16 mouse cellular contexts compared by ENCODE assay signal in the genomic region with DNA sequence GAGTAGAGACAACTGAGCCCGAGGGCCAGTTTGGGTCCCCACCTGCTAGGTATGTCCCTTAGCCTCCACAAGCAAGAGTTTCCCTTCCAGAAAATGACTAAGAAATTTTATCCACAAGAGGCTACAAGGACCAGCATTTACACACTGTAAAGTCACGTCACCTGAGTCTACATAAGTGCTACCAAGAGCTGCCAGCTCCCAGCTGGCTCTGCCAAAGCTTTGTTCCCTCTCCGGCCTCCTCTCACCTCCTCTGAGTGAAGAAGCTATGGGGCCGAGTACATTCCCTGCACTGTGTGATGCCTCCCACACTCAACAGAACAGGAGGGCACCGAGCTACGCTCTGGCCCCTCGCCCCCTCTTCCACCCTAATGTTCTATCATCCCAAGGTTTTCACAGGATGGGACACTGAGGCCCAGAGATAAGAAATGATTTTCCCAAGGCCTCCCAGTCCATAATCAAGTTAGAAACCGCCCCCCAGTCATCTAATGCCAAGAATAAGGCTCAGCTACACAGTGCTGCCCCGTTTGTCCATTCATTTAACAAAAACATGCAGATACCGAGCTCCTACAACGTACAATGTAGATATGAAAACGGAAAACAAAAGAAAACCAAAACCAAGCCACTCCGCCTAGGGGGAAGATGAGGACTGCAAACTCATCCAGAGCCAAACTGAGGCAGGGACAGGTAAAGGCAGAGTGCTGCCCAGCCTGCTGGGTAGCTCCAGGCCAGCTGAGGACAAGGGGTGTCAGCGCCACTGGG. TPM values are rescaled to one million over a fixed set of nuclear protein-coding genes. Genes with fewer than 3 reads are reported as not detected.
DNase-seq lines count a peak whose midpoint lies in the region; ATAC-seq and TF ChIP-seq lines count a peak whose summit lies in the region.
"Had no signal": no experiment of that assay in that cellular context is flagged by ENCODE, and none has a peak within 500 bp of the region (broad histone marks: within the 10 kb centered on the region; RNA-seq: fewer than 3 reads in every experiment).

No protein-coding gene starts in this region.

- DNase-seq in forebrain, embryonic 11.5 days (ENCODE audit: low spot score): no peak
- no peak for DNase-seq in intestine, embryonic 14.5 days (ENCODE audit: low spot score)
- no peak for DNase-seq in stomach, postnatal 0 days (ENCODE audit: low spot score)
- no peak for DNase-seq in right cerebral cortex, postnatal 4 days
- DNase-seq: adrenal gland, postnatal 10 days; cerebellum, postnatal 25 days; gastrocnemius, postnatal 25 days; kidney, adult 11 months; kidney, postnatal 4 days; lung, adult 2 months had no signal

- no peak overlapping the region for H3K4me2 ChIP-seq in forebrain, embryonic 11.5 days (ENCODE audit: low read depth, low read length, severe bottlenecking)
- H3K4me2 ChIP-seq in forebrain, embryonic 13.5 days: no peak overlapping the region
- no peak overlapping the region for H3K4me2 ChIP-seq in intestine, embryonic 14.5 days (ENCODE audit: low read length)
- H3K4me2 ChIP-seq in intestine, postnatal 0 days (replicated peaks; ENCODE audit: low read depth): no peak overlapping the region
- H3K4me2 ChIP-seq in stomach, embryonic 14.5 days (replicated peaks; ENCODE audit: low read depth, low read length): no peak overlapping the region; the same call in 1 of the 2 replicates
- no peak overlapping the region for H3K4me2 ChIP-seq in stomach, postnatal 0 days (replicated peaks; ENCODE audit: low read depth)
- H3K4me2 ChIP-seq in kidney, embryonic 16.5 days (replicated peaks; ENCODE audit: low read depth, low read length): no peak overlapping the region
- H3K4me2 ChIP-seq: embryonic facial prominence, embryonic 13.5 days; limb, embryonic 13.5 days had no signal

- no peak for TF ChIP-seq CTCF in intestine, postnatal 0 days (IDR thresholded peaks at IDR 0.05; ENCODE audit: low read depth)
- no peak for TF ChIP-seq CTCF in stomach, postnatal 0 days (IDR thresholded peaks at IDR 0.05; ENCODE audit: low read depth)

- peaks cover 19% of the 10 kb centered on the region for H3K4me1 ChIP-seq in forebrain, embryonic 11.5 days (replicated peaks; ENCODE audit: control insufficient read depth, insufficient read depth, low read length)
- H3K4me1 ChIP-seq in forebrain, embryonic 13.5 days: peaks cover 44% of the 10 kb centered on the region
- peaks cover 36% of the 10 kb centered on the region for H3K4me1 ChIP-seq in intestine, embryonic 14.5 days (replicated peaks; ENCODE audit: control insufficient read depth, insufficient read depth, low read length)
- no peaks in the 10 kb centered on the region for H3K4me1 ChIP-seq in intestine, postnatal 0 days (replicated peaks; ENCODE audit: control insufficient read depth, insufficient read depth, low read length)
- peaks cover 46% of the 10 kb centered on the region for H3K4me1 ChIP-seq in stomach, embryonic 14.5 days (ENCODE audit: control insufficient read depth, insufficient read depth, low read length)
- peaks cover 4% of the 10 kb centered on the region for H3K4me1 ChIP-seq in stomach, postnatal 0 days (replicated peaks; ENCODE audit: control insufficient read depth, insufficient read depth)
- peaks cover 35% of the 10 kb centered on the region for H3K4me1 ChIP-seq in kidney, embryonic 16.5 days (ENCODE audit: insufficient read depth, low read length)

- H3K9me3 ChIP-seq in forebrain, embryonic 11.5 days (ENCODE audit: control insufficient read depth, low read length): no peaks in the 10 kb centered on the region
- H3K9me3 ChIP-seq in forebrain, embryonic 13.5 days (replicated peaks): no peaks in the 10 kb centered on the region
- H3K9me3 ChIP-seq in intestine, embryonic 14.5 days (ENCODE audit: control insufficient read depth, low read length): no peaks in the 10 kb centered on the region
- no peaks in the 10 kb centered on the region for H3K9me3 ChIP-seq in intestine, postnatal 0 days (ENCODE audit: control insufficient read depth)
- H3K9me3 ChIP-seq in stomach, embryonic 14.5 days (ENCODE audit: control insufficient read depth, low read depth, low read length): no peaks in the 10 kb centered on the region
- no peaks in the 10 kb centered on the region for H3K9me3 ChIP-seq in stomach, postnatal 0 days (ENCODE audit: control insufficient read depth, low read length)
- H3K9me3 ChIP-seq in kidney, embryonic 16.5 days (ENCODE audit: low read length): no peaks in the 10 kb centered on the region
- H3K9me3 ChIP-seq: embryonic facial prominence, embryonic 13.5 days; limb, embryonic 13.5 days had no signal

- no peaks in the 10 kb centered on the region for H3K36me3 ChIP-seq in forebrain, embryonic 11.5 days (ENCODE audit: control insufficient read depth, insufficient read depth, low read length)
- H3K36me3 ChIP-seq in forebrain, embryonic 13.5 days (ENCODE audit: poor library complexity, severe bottlenecking): no peaks in the 10 kb centered on the region
- 0 out of 2 replicates have a peak, but pooled peaks cover 9% of the 10 kb centered on the region for H3K36me3 ChIP-seq in intestine, embryonic 14.5 days (ENCODE audit: control insufficient read depth, insufficient read depth, low read length)
- H3K36me3 ChIP-seq in intestine, postnatal 0 days (ENCODE audit: control insufficient read depth, insufficient read depth): no peaks in the 10 kb centered on the region
- H3K36me3 ChIP-seq in stomach, embryonic 14.5 days (ENCODE audit: control insufficient read depth, insufficient read depth, low read length): no peaks in the 10 kb centered on the region
- no peaks in the 10 kb centered on the region for H3K36me3 ChIP-seq in stomach, postnatal 0 days (ENCODE audit: control insufficient read depth, insufficient read depth, low read length)
- H3K36me3 ChIP-seq in kidney, embryonic 16.5 days (ENCODE audit: insufficient read depth, low read length): no peaks in the 10 kb centered on the region
- H3K36me3 ChIP-seq: embryonic facial prominence, embryonic 13.5 days; limb, embryonic 13.5 days had no signal

- no peak for ATAC-seq in forebrain, embryonic 11.5 days (replicated peaks; ENCODE audit: low FRiP score)
- ATAC-seq in forebrain, embryonic 13.5 days: no peak
- ATAC-seq in intestine, embryonic 14.5 days (replicated peaks; ENCODE audit: low FRiP score, low TSS enrichment, low read depth): no peak
- no peak for ATAC-seq in intestine, postnatal 0 days
- ATAC-seq in stomach, embryonic 14.5 days (ENCODE audit: insufficient number of reproducible peaks, insufficient read depth, low FRiP score, low read depth): no peak
- ATAC-seq in stomach, postnatal 0 days (ENCODE audit: low FRiP score, low TSS enrichment): no peak
- ATAC-seq in kidney, embryonic 16.5 days (ENCODE audit: low FRiP score, low TSS enrichment): no peak

- H3K9ac ChIP-seq in forebrain, embryonic 11.5 days (ENCODE audit: low read length): no peak overlapping the region
- no peak overlapping the region for H3K9ac ChIP-seq in forebrain, embryonic 13.5 days
- no peak overlapping the region for H3K9ac ChIP-seq in intestine, embryonic 14.5 days (ENCODE audit: low read length)
- no peak overlapping the region for H3K9ac ChIP-seq in intestine, postnatal 0 days (ENCODE audit: low read depth, low read length)
- H3K9ac ChIP-seq in stomach, embryonic 14.5 days (replicated peaks; ENCODE audit: low read depth, low read length): no peak overlapping the region
- no peak overlapping the region for H3K9ac ChIP-seq in stomach, postnatal 0 days (ENCODE audit: low read length)
- H3K9ac ChIP-seq in kidney, embryonic 16.5 days (replicated peaks; ENCODE audit: low read length): no peak overlapping the region
- H3K9ac ChIP-seq: embryonic facial prominence, embryonic 13.5 days; limb, embryonic 13.5 days had no signal

- H3K27ac ChIP-seq in forebrain, embryonic 11.5 days (ENCODE audit: low read depth, low read length): 0 out of 2 replicates have a peak overlapping the region, but pooled peaks have one; percentile 95
- no peak overlapping the region for H3K27ac ChIP-seq in forebrain, embryonic 13.5 days
- peak overlapping the region; percentile 17; the same call in 1 of the 2 replicates for H3K27ac ChIP-seq in intestine, embryonic 14.5 days (ENCODE audit: low read depth)
- no peak overlapping the region for H3K27ac ChIP-seq in intestine, postnatal 0 days (ENCODE audit: low read depth, low read length)
- H3K27ac ChIP-seq in stomach, embryonic 14.5 days (ENCODE audit: low read length): peak overlapping the region; percentile 90; the same call in 1 of the 2 replicates
- no peak overlapping the region for H3K27ac ChIP-seq in stomach, postnatal 0 days (replicated peaks)
- H3K27ac ChIP-seq in kidney, embryonic 16.5 days (ENCODE audit: low read length): no peak overlapping the region
- H3K27ac ChIP-seq: embryonic facial prominence, embryonic 13.5 days; limb, embryonic 13.5 days had no signal

- H3K4me3 ChIP-seq in forebrain, embryonic 11.5 days (ENCODE audit: low read depth, low read length): no peak overlapping the region
- no peak overlapping the region for H3K4me3 ChIP-seq in forebrain, embryonic 13.5 days
- no peak overlapping the region for H3K4me3 ChIP-seq in intestine, embryonic 14.5 days (ENCODE audit: low read depth, low read length)
- H3K4me3 ChIP-seq in intestine, postnatal 0 days (ENCODE audit: low read depth, low read length): no peak overlapping the region
- H3K4me3 ChIP-seq in stomach, embryonic 14.5 days (ENCODE audit: low read depth, low read length): no peak overlapping the region
- H3K4me3 ChIP-seq in stomach, postnatal 0 days (ENCODE audit: low read depth, low read length): no peak overlapping the region
- H3K4me3 ChIP-seq in kidney, embryonic 16.5 days (ENCODE audit: low read length): no peak overlapping the region
- H3K4me3 ChIP-seq: embryonic facial prominence, embryonic 13.5 days; limb, embryonic 13.5 days had no signal

- H3K27me3 ChIP-seq in forebrain, embryonic 11.5 days (ENCODE audit: control insufficient read depth, insufficient read depth, low read length): no peaks in the 10 kb centered on the region
- H3K27me3 ChIP-seq in forebrain, embryonic 13.5 days: no peaks in the 10 kb centered on the region
- H3K27me3 ChIP-seq in intestine, embryonic 14.5 days (replicated peaks; ENCODE audit: control insufficient read depth, insufficient read depth, low read length): no peaks in the 10 kb centered on the region
- H3K27me3 ChIP-seq in intestine, postnatal 0 days (replicated peaks; ENCODE audit: control insufficient read depth, insufficient read depth, low read length): no peaks in the 10 kb centered on the region
- H3K27me3 ChIP-seq in stomach, embryonic 14.5 days (ENCODE audit: control insufficient read depth, insufficient read depth, low read length): no peaks in the 10 kb centered on the region
- H3K27me3 ChIP-seq in stomach, postnatal 0 days (ENCODE audit: control insufficient read depth, insufficient read depth, low read length): no peaks in the 10 kb centered on the region
- no peaks in the 10 kb centered on the region for H3K27me3 ChIP-seq in kidney, embryonic 16.5 days (ENCODE audit: insufficient read depth, low read length)

- TF ChIP-seq EP300 in stomach, postnatal 0 days (optimal IDR thresholded peaks at IDR 0.05): no peak

- 78% methylated on average over 14 of the region's 14 CpGs for WGBS in forebrain, embryonic 11.5 days
- 82% methylated on average over 14 of the region's 14 CpGs for WGBS in forebrain, embryonic 13.5 days
- 64% methylated on average over 14 of the region's 14 CpGs for WGBS in intestine, embryonic 14.5 days
- 71% methylated on average over 14 of the region's 14 CpGs for WGBS in intestine, postnatal 0 days
- WGBS in stomach, embryonic 14.5 days: 64% methylated on average over 14 of the region's 14 CpGs
- 65% methylated on average over 14 of the region's 14 CpGs for WGBS in stomach, postnatal 0 days
- 73% methylated on average over 14 of the region's 14 CpGs for WGBS in kidney, embryonic 16.5 days

RNA-seq across cellular contexts. Expression of a gene that starts 9.0 kb away (rescaled TPM):
- 9.1 and 10.9 TPM in 2 replicates for polyA plus RNA-seq in forebrain, embryonic 11.5 days (2014; fragmentation: Nextera tagmentation; extraction: Ambion mirVana)
- polyA plus RNA-seq in forebrain, embryonic 13.5 days (2015; fragmentation: Nextera tagmentation; extraction: Ambion mirVana): 4.3 and 6.9 TPM in 2 replicates
- 9.0 and 11.2 TPM in 2 replicates for polyA plus RNA-seq in intestine, embryonic 14.5 days (2014; fragmentation: Nextera tagmentation; extraction: Ambion mirVana)
- 3.0 and 3.1 TPM in 2 replicates for polyA plus RNA-seq in intestine, postnatal 0 days (2015; fragmentation: Nextera tagmentation; extraction: Ambion mirVana)
- polyA plus RNA-seq in stomach, embryonic 14.5 days (2014; fragmentation: Nextera tagmentation; extraction: Ambion mirVana): 8.9 and 9.8 TPM in 2 replicates
- polyA plus RNA-seq in stomach, postnatal 0 days (2015; fragmentation: Nextera tagmentation; extraction: Ambion mirVana): 3.7 and 3.8 TPM in 2 replicates
- polyA plus RNA-seq in kidney, embryonic 16.5 days (2015; fragmentation: Nextera tagmentation; extraction: Ambion mirVana): 5.9 and 6.5 TPM in 2 replicates

RNA-seq across cellular contexts. Expression of a gene that starts 22.2 kb away (rescaled TPM):
- polyA plus RNA-seq in forebrain, embryonic 11.5 days (2014; fragmentation: Nextera tagmentation; extraction: Ambion mirVana): 6.6 and 7.4 TPM in 2 replicates
- 5.6 and 5.9 TPM in 2 replicates for polyA plus RNA-seq in forebrain, embryonic 13.5 days (2015; fragmentation: Nextera tagmentation; extraction: Ambion mirVana)
- polyA plus RNA-seq in intestine, embryonic 14.5 days (2014; fragmentation: Nextera tagmentation; extraction: Ambion mirVana): 6.6 and 6.8 TPM in 2 replicates
- 3.5 and 3.7 TPM in 2 replicates for polyA plus RNA-seq in intestine, postnatal 0 days (2015; fragmentation: Nextera tagmentation; extraction: Ambion mirVana)
- 4.6 and 4.9 TPM in 2 replicates for polyA plus RNA-seq in stomach, embryonic 14.5 days (2014; fragmentation: Nextera tagmentation; extraction: Ambion mirVana)
- 3.1 and 3.2 TPM in 2 replicates for polyA plus RNA-seq in stomach, postnatal 0 days (2015; fragmentation: Nextera tagmentation; extraction: Ambion mirVana)
- 19.7 and 20.3 TPM in 2 replicates for polyA plus RNA-seq in kidney, embryonic 16.5 days (2015; fragmentation: Nextera tagmentation; extraction: Ambion mirVana)

RNA-seq across cellular contexts. Expression of a gene that starts 49.6 kb away (rescaled TPM):
- polyA plus RNA-seq in forebrain, embryonic 11.5 days (2014; fragmentation: Nextera tagmentation; extraction: Ambion mirVana): 0.21 and 0.44 TPM in 2 replicates
- 0.52 and 0.57 TPM in 2 replicates for polyA plus RNA-seq in forebrain, embryonic 13.5 days (2015; fragmentation: Nextera tagmentation; extraction: Ambion mirVana)
- polyA plus RNA-seq in intestine, embryonic 14.5 days (2014; fragmentation: Nextera tagmentation; extraction: Ambion mirVana): 0.66 and 1.0 TPM in 2 replicates
- polyA plus RNA-seq in intestine, postnatal 0 days (2015; fragmentation: Nextera tagmentation; extraction: Ambion mirVana): 0.42 and 0.61 TPM in 2 replicates
- polyA plus RNA-seq in stomach, embryonic 14.5 days (2014; fragmentation: Nextera tagmentation; extraction: Ambion mirVana): 0.57 and 0.68 TPM in 2 replicates
- polyA plus RNA-seq in stomach, postnatal 0 days (2015; fragmentation: Nextera tagmentation; extraction: Ambion mirVana): 4.1 and 5.8 TPM in 2 replicates
- polyA plus RNA-seq in kidney, embryonic 16.5 days (2015; fragmentation: Nextera tagmentation; extraction: Ambion mirVana): 1.0 and 1.7 TPM in 2 replicates

RNA-seq across cellular contexts. Expression of a gene that starts 51.1 kb away (rescaled TPM):
- polyA plus RNA-seq in forebrain, embryonic 11.5 days (2014; fragmentation: Nextera tagmentation; extraction: Ambion mirVana): 45.5 and 57.8 TPM in 2 replicates
- 39.0 and 48.1 TPM in 2 replicates for polyA plus RNA-seq in forebrain, embryonic 13.5 days (2015; fragmentation: Nextera tagmentation; extraction: Ambion mirVana)
- polyA plus RNA-seq in intestine, embryonic 14.5 days (2014; fragmentation: Nextera tagmentation; extraction: Ambion mirVana): 56.4 and 64.0 TPM in 2 replicates
- polyA plus RNA-seq in intestine, postnatal 0 days (2015; fragmentation: Nextera tagmentation; extraction: Ambion mirVana): 40.4 and 40.9 TPM in 2 replicates
- 46.2 and 52.5 TPM in 2 replicates for polyA plus RNA-seq in stomach, embryonic 14.5 days (2014; fragmentation: Nextera tagmentation; extraction: Ambion mirVana)
- polyA plus RNA-seq in stomach, postnatal 0 days (2015; fragmentation: Nextera tagmentation; extraction: Ambion mirVana): 29.3 and 30.2 TPM in 2 replicates
- polyA plus RNA-seq in kidney, embryonic 16.5 days (2015; fragmentation: Nextera tagmentation; extraction: Ambion mirVana): 76.1 and 80.3 TPM in 2 replicates

Comparison
In these comparisons a context has a peak if more than half of its experiments do, and no peak if none do; other contexts are left out.
1. H3K27ac ChIP-seq: peak in forebrain, embryonic 11.5 days (single experiment), intestine, embryonic 14.5 days (single experiment) and stomach, embryonic 14.5 days (single experiment); none in forebrain, embryonic 13.5 days (single experiment), intestine, postnatal 0 days (single experiment), stomach, postnatal 0 days (single experiment) and kidney, embryonic 16.5 days (single experiment).